Mouse (Mus musculus) midbrain, embryonic 16.5 days (tissue): ENCODE measurements around the gene Vmn1r211. TPM values are rescaled to one million over a fixed set of nuclear protein-coding genes. Genes with fewer than 3 reads are reported as not detected.
"Not testable (repeated sequence)": the region's sequence is repeated elsewhere in the genome, so short reads cannot be mapped to it uniquely, and the experiment has no call there.

ENCODE experiments used
- ATAC-seq: fragments of 200-750 bp; cut with Nextera tagmentation; 2 replicates; pipeline ENCODE4 v1.8.0; 2017; ENCODE audit warnings: moderate TSS enrichment
- H3K27ac ChIP-seq: fragments of 300-500 bp; sonication (generic); 2 replicates; pipeline ENCODE4 v1.5.1; 2014; ENCODE audit warnings: mild to moderate bottlenecking, low read length, mixed read lengths
- H3K27me3 ChIP-seq: fragments of 300-500 bp; sonication (generic); 2 replicates; pipeline ENCODE4 v1.6.1; 2014; ENCODE audit warnings: low read depth, low read length, mixed read lengths; ENCODE audit not compliant: control insufficient read depth, insufficient read depth
- H3K36me3 ChIP-seq: fragments of 300-500 bp; sonication (generic); 2 replicates; pipeline ENCODE4 v1.6.1; 2014; ENCODE audit warnings: mild to moderate bottlenecking, low read length, moderate library complexity, mixed read lengths; ENCODE audit not compliant: control insufficient read depth, insufficient read depth
- H3K4me1 ChIP-seq: fragments of 300-500 bp; sonication (generic); 2 replicates; pipeline ENCODE4 v1.6.1; 2014; ENCODE audit warnings: mild to moderate bottlenecking, low read length, mixed read lengths; ENCODE audit not compliant: control insufficient read depth, insufficient read depth
- H3K4me2 ChIP-seq: fragments of 300-500 bp; sonication (generic); 2 replicates; pipeline ENCODE4 v1.6.1; 2014; ENCODE audit warnings: mild to moderate bottlenecking, low read length, mixed read lengths
- H3K4me3 ChIP-seq: fragments of 300-500 bp; sonication (generic); 2 replicates; pipeline ENCODE4 v1.5.1; 2014; ENCODE audit warnings: low read depth, mild to moderate bottlenecking, low read length, moderate library complexity, mixed read lengths
- H3K9ac ChIP-seq: fragments of 300-500 bp; sonication (generic); 2 replicates; pipeline ENCODE4 v1.6.1; 2014; ENCODE audit warnings: low read depth, low read length, mixed read lengths
- H3K9me3 ChIP-seq: fragments of 300-500 bp; sonication (generic); replicated peaks from 2 replicates; pipeline ENCODE4 v1.6.1; 2014; ENCODE audit warnings: mild to moderate bottlenecking, low read length, mixed read lengths; ENCODE audit not compliant: control insufficient read depth, poor library complexity, severe bottlenecking
- WGBS: fragments of 180-500 bp; shearing (Covaris S2); extraction: QIAGEN DNeasy Blood & Tissue Kit; methylation state at CpG from one replicate; pipeline ENCODE4 v1.1.7; 2014; 5-methylcytosine and 5-hydroxymethylcytosine counted together
- polyA plus RNA-seq: library from polyadenylated mRNA; unstranded; fragments of >200 nt; fragmentation: Nextera tagmentation; extraction: Ambion mirVana; gene quantifications from 2 replicates; pipeline ENCODE4 v1.2.1, GENCODE M21; 2015

The Vmn1r211 gene
- polyA plus RNA-seq, result not detected in 2 replicates

GRCm38 (mm10) chr13:22857461-22857860 is at the start of gene Vmn1r211:
Vmn1r211 (minus strand) TSS chr13:22857561.
- no peaks in the 10 kb centered on the region for H3K27me3 ChIP-seq
- H3K27ac ChIP-seq, result no peak within 1 kb of the TSS
- WGBS, result 76% methylated on average over 1 of the region's 1 CpGs
- H3K4me3 ChIP-seq, result no peak within 1 kb of the TSS
- no peak for ATAC-seq
- no peak within 1 kb of the TSS for H3K4me2 ChIP-seq
- no peaks in the 10 kb centered on the region for H3K9me3 ChIP-seq
- H3K9ac ChIP-seq, result no peak within 1 kb of the TSS
- no peaks in the 10 kb centered on the region for H3K36me3 ChIP-seq
- H3K4me1 ChIP-seq, result no peaks in the 10 kb centered on the region

- Histone ChIP-seq H3K4me1 (no peaks in the 10 kb centered on the region), H3K9ac (no peak within 1 kb of the TSS), H3K36me3 (no peaks in the 10 kb centered on the region), H3K4me2 (no peak within 1 kb of the TSS), H3K27me3 (no peaks in the 10 kb centered on the region), H3K9me3 (no peaks in the 10 kb centered on the region), H3K27ac (no peak within 1 kb of the TSS), H3K4me3 (no peak within 1 kb of the TSS)
- 89% methylated on average over 4 of the region's 4 CpGs for WGBS
- ATAC-seq, result no peak
Measured at GRCm38 (mm10) chr13:22884105-22884504, 26.7 kb upstream of the Vmn1r211 start, which contains the start of gene Vmn1r212. Vmn1r212 (minus strand) TSS chr13:22884205.

- Histone ChIP-seq H3K4me2 (no peak overlapping the region), H3K9me3 (no peaks in the 10 kb centered on the region), H3K27me3 (no peaks in the 10 kb centered on the region), H3K27ac (no peak overlapping the region), H3K36me3 (no peaks in the 10 kb centered on the region), H3K4me1 (no peaks in the 10 kb centered on the region), H3K9ac (no peak overlapping the region), H3K4me3 (no peak overlapping the region)
- ATAC-seq, result no peak
- WGBS, result 100% methylated on average over 1 of the region's 1 CpGs
Measured at GRCm38 (mm10) chr13:22879257-22879656, 21.9 kb upstream of the Vmn1r211 start.

GRCm38 (mm10) chr13:22854760-22855159 is 2.6 kb downstream of the Vmn1r211 start:
- Histone ChIP-seq H3K4me2 (no peak overlapping the region), H3K4me3 (no peak overlapping the region), H3K27ac (no peak overlapping the region), H3K27me3 (no peaks in the 10 kb centered on the region), H3K9me3 (no peaks in the 10 kb centered on the region), H3K4me1 (no peaks in the 10 kb centered on the region), H3K36me3 (no peaks in the 10 kb centered on the region), H3K9ac (no peak overlapping the region)
- 71% methylated on average over 4 of the region's 4 CpGs for WGBS
- ATAC-seq, result no peak

- Histone ChIP-seq H3K27me3 (no peaks in the 10 kb centered on the region), H3K27ac (no peak overlapping the region), H3K4me3 (no peak overlapping the region), H3K4me2 (no peak overlapping the region), H3K9ac (no peak overlapping the region), H3K4me1 (no peaks in the 10 kb centered on the region), H3K9me3 (no peaks in the 10 kb centered on the region), H3K36me3 (no peaks in the 10 kb centered on the region)
- WGBS, result 88% methylated on average over 1 of the region's 1 CpGs
- ATAC-seq, result no peak
Measured at GRCm38 (mm10) chr13:22846798-22847197, 10.6 kb downstream of the Vmn1r211 start.

- 43% methylated on average over 3 of the region's 3 CpGs for WGBS
- H3K9ac ChIP-seq, H3K4me1 ChIP-seq, ATAC-seq, H3K36me3 ChIP-seq, H3K27me3 ChIP-seq, H3K4me3 ChIP-seq, H3K4me2 ChIP-seq, H3K9me3 ChIP-seq, H3K27ac ChIP-seq: not testable (repeated sequence)
Measured at GRCm38 (mm10) chr13:22844304-22844703, 13.1 kb downstream of the Vmn1r211 start.

- Histone ChIP-seq H3K27me3 (no peaks in the 10 kb centered on the region), H3K4me2 (no peak within 1 kb of the TSS), H3K27ac (no peak within 1 kb of the TSS), H3K9ac (no peak within 1 kb of the TSS), H3K9me3 (no peaks in the 10 kb centered on the region), H3K4me1 (no peaks in the 10 kb centered on the region), H3K4me3 (no peak within 1 kb of the TSS), H3K36me3 (no peaks in the 10 kb centered on the region)
- no peak for ATAC-seq
- 59% methylated on average over 4 of the region's 4 CpGs for WGBS
Measured at GRCm38 (mm10) chr13:22831248-22831647, 26.1 kb downstream of the Vmn1r211 start, which contains the start of gene Vmn1r210. Vmn1r210 (minus strand) TSS chr13:22831348.

- WGBS, result 30% methylated on average over 7 of the region's 7 CpGs
- 0 out of 2 replicates have a peak overlapping the region, but pooled peaks have one; percentile 9 for H3K4me2 ChIP-seq
- H3K36me3 ChIP-seq, H3K27me3 ChIP-seq, H3K4me1 ChIP-seq, ATAC-seq, H3K9ac ChIP-seq, H3K4me3 ChIP-seq, H3K9me3 ChIP-seq, H3K27ac ChIP-seq: not testable (repeated sequence)
Measured at GRCm38 (mm10) chr13:22829395-22829794, 28.0 kb downstream of the Vmn1r211 start.

- not testable (repeated sequence) for H3K36me3 ChIP-seq, H3K27me3 ChIP-seq, H3K9me3 ChIP-seq, H3K4me3 ChIP-seq, H3K4me2 ChIP-seq, H3K27ac ChIP-seq, ATAC-seq, H3K4me1 ChIP-seq, H3K9ac ChIP-seq
- 100% methylated on average over 1 of the region's 1 CpGs for WGBS
Measured at GRCm38 (mm10) chr13:22821601-22822000, 35.8 kb downstream of the Vmn1r211 start.
